Mouse (Mus musculus) CH12.LX (cell line): ENCODE measurements around the gene Gm45753. TPM values are rescaled to one million over a fixed set of nuclear protein-coding genes. Genes with fewer than 3 reads are reported as not detected.

Source experiments
- DNase-seq: peaks from one replicate; pipeline ENCODE4 v3.0.0-alpha.2; 2013; ENCODE audit errors: extremely low read depth
- H3K27ac ChIP-seq: 2 replicates; pipeline ENCODE4 v1.5.1; 2012; ENCODE audit warnings: low read depth, mild to moderate bottlenecking, control low read depth, moderate library complexity; ENCODE audit not compliant: insufficient read depth
- H3K27me3 ChIP-seq: replicated peaks from 2 replicates; pipeline ENCODE3; 2012; ENCODE audit warnings: inconsistent platforms
- H3K36me3 ChIP-seq, 2 experiments: replicated peaks in 1 of 2; 2 replicates each; pipeline versions ENCODE3 to v1.6.1; 2012; ENCODE audit warnings: inconsistent platforms in 1 of 2, low read length in 1 of 2, mild to moderate bottlenecking in 1 of 2, mixed read lengths in 1 of 2, moderate library complexity in 1 of 2; ENCODE audit not compliant: control insufficient read depth in 1 of 2, insufficient read depth in 1 of 2
- H3K4me1 ChIP-seq, 2 experiments: 2 replicates each; pipeline ENCODE4 v1.6.1; 2012; ENCODE audit warnings: inconsistent platforms in 1 of 2, moderate library complexity in 1 of 2; ENCODE audit not compliant: insufficient read depth in 2 of 2, control insufficient read depth in 1 of 2
- H3K4me2 ChIP-seq: 2 replicates; pipeline ENCODE4 v1.6.1; 2012; ENCODE audit warnings: low read depth, mild to moderate bottlenecking, control low read depth; ENCODE audit not compliant: poor library complexity, insufficient read depth, severe bottlenecking
- H3K4me3 ChIP-seq, 3 experiments: fragments of 150-350 bp in 1 of 3; sonication (generic) in 1 of 3; replicated peaks in 1 of 3; 2 replicates each; pipeline versions ENCODE3 to v1.5.1; 2011 to 2012; ENCODE audit warnings: low read depth in 2 of 3, low read length in 2 of 3, mild to moderate bottlenecking in 2 of 3, moderate library complexity in 2 of 3, control low read depth in 1 of 3, improper control_type of control experiment in 1 of 3, inconsistent platforms in 1 of 3, mixed read lengths in 1 of 3; ENCODE audit not compliant: poor library complexity in 1 of 3
- H3K79me2 ChIP-seq: replicated peaks from 2 replicates; pipeline ENCODE4 v1.6.1; 2012; ENCODE audit warnings: mild to moderate bottlenecking, moderate library complexity; ENCODE audit not compliant: control insufficient read depth, poor library complexity, insufficient read depth, severe bottlenecking; ENCODE audit errors: extremely low read depth
- H3K9ac ChIP-seq: 2 replicates; pipeline ENCODE4 v1.6.1; 2012; ENCODE audit warnings: low read depth, mild to moderate bottlenecking, control low read depth, moderate library complexity; ENCODE audit not compliant: insufficient read depth
- H3K9me3 ChIP-seq: replicated peaks from 2 replicates; pipeline ENCODE3; 2012; ENCODE audit warnings: low read length, inconsistent platforms, mixed read lengths
- BHLHE40 ChIP-seq: IDR thresholded peaks from 2 replicates; pipeline ENCODE4 v1.6.1; 2011; ENCODE audit warnings: mild to moderate bottlenecking, low read depth, low read length, improper control_type of control experiment
- CHD1 ChIP-seq: IDR thresholded peaks from 2 replicates; pipeline ENCODE4 v1.6.1; 2012; ENCODE audit warnings: low read depth, low read length, improper control_type of control experiment, inconsistent platforms
- CHD2 ChIP-seq: IDR thresholded peaks from 2 replicates; pipeline ENCODE4 v1.6.1; 2011; ENCODE audit warnings: low read length, improper control_type of control experiment
- GABPA ChIP-seq: IDR thresholded peaks from 2 replicates; pipeline ENCODE4 v1.6.1; 2012; ENCODE audit warnings: low read depth, low read length, improper control_type of control experiment, inconsistent platforms; ENCODE audit not compliant: insufficient replicate concordance
- JUN ChIP-seq: IDR thresholded peaks from 2 replicates; pipeline ENCODE4 v1.6.1; 2011; ENCODE audit warnings: low read depth, mild to moderate bottlenecking, low read length, improper control_type of control experiment, moderate library complexity; ENCODE audit not compliant: insufficient read depth
- KAT2A ChIP-seq: IDR thresholded peaks from 2 replicates; pipeline ENCODE4 v1.6.1; 2012; ENCODE audit warnings: low read length, improper control_type of control experiment, inconsistent platforms; ENCODE audit not compliant: insufficient replicate concordance
- MAFK ChIP-seq: IDR thresholded peaks from 2 replicates; pipeline ENCODE4 v1.6.1; 2011; ENCODE audit warnings: low read length, improper control_type of control experiment; ENCODE audit not compliant: insufficient replicate concordance
- MAX ChIP-seq: IDR thresholded peaks from 2 replicates; pipeline ENCODE4 v1.6.1; 2011; ENCODE audit warnings: low read length, improper control_type of control experiment
- MXI1 ChIP-seq: IDR thresholded peaks from 2 replicates; pipeline ENCODE4 v1.6.1; 2011; ENCODE audit warnings: mild to moderate bottlenecking, low read depth, low read length, improper control_type of control experiment
- MYC ChIP-seq: IDR thresholded peaks from 2 replicates; pipeline ENCODE4 v1.6.1; 2011; ENCODE audit warnings: low read depth, mild to moderate bottlenecking, improper control_type of control experiment, low read length
- NELFE ChIP-seq: IDR thresholded peaks from 2 replicates; pipeline ENCODE4 v1.6.1; 2011; ENCODE audit warnings: low read depth, low read length, improper control_type of control experiment
- PAX5 ChIP-seq: IDR thresholded peaks from 2 replicates; pipeline ENCODE4 v1.6.1; 2012; ENCODE audit warnings: low read length, inconsistent platforms, mixed read lengths
- POLR2AphosphoS2 ChIP-seq: IDR thresholded peaks from 2 replicates; pipeline ENCODE4 v1.6.1; 2011; ENCODE audit warnings: low read depth, low read length, improper control_type of control experiment
- RAD21 ChIP-seq: IDR thresholded peaks from 2 replicates; pipeline ENCODE4 v1.6.1; 2011; ENCODE audit warnings: low read depth, mild to moderate bottlenecking, low read length, improper control_type of control experiment, moderate library complexity
- SIN3A ChIP-seq: IDR thresholded peaks from 2 replicates; pipeline ENCODE4 v1.6.1; 2012; ENCODE audit warnings: low read length, improper control_type of control experiment, inconsistent platforms
- SMC3 ChIP-seq: IDR thresholded peaks from 2 replicates; pipeline ENCODE4 v1.6.1; 2011; ENCODE audit warnings: low read depth, low read length, improper control_type of control experiment
- TBP ChIP-seq: conservative IDR thresholded peaks from 2 replicates; pipeline ENCODE4 v1.6.1; 2011; ENCODE audit warnings: low read depth, low read length, improper control_type of control experiment
- UBTF ChIP-seq: IDR thresholded peaks from 2 replicates; pipeline ENCODE4 v1.6.1; 2012; ENCODE audit warnings: low read depth, mild to moderate bottlenecking, inconsistent platforms, low read length, improper control_type of control experiment, moderate library complexity
- ZC3H11A ChIP-seq: IDR thresholded peaks from 2 replicates; pipeline ENCODE4 v1.6.1; 2012; ENCODE audit warnings: low read depth, mild to moderate bottlenecking, inconsistent platforms, low read length, improper control_type of control experiment
- ZKSCAN1 ChIP-seq: IDR thresholded peaks from 2 replicates; pipeline ENCODE4 v1.6.1; 2012; ENCODE audit warnings: low read depth, inconsistent platforms, low read length, improper control_type of control experiment, borderline replicate concordance
- ZMIZ1 ChIP-seq: IDR thresholded peaks from 2 replicates; pipeline ENCODE4 v1.6.1; 2012; ENCODE audit warnings: low read depth, mild to moderate bottlenecking, inconsistent platforms, low read length, improper control_type of control experiment
- ZNF384 ChIP-seq: IDR thresholded peaks from 2 replicates; pipeline ENCODE4 v1.6.1; 2012; ENCODE audit warnings: low read depth, low read length, improper control_type of control experiment, inconsistent platforms
- dilution Hi-C: fragments of 300-500 bp; cut with MboI; formaldehyde crosslinking; loops from 2 replicates; pipeline ENCODE4 v1.14.3; 2020; ENCODE audit warnings: low sequenced_read_pairs; ENCODE audit not compliant: extremely low pct_unique_long_range_greater_than_20kb, extremely low pct_ligation_motif_present
- in situ Hi-C: fragments of 300-500 bp; cut with MboI; formaldehyde crosslinking; loops from 3 replicates; pipeline ENCODE4 v1.14.3; 2019; ENCODE audit warnings: low sequenced_read_pairs, low pct_ligation_motif_present, low pct_unique_long_range_greater_than_20kb, mixed read lengths
- polyA plus RNA-seq: library from polyadenylated mRNA; unstranded; fragments of >175 nt; gene quantifications from 2 replicates; pipeline ENCODE4 v1.2.1, GENCODE M21; 2012; ENCODE audit warnings: low read depth; ENCODE audit not compliant: insufficient read length
- total RNA-seq, 2 experiments: library from RNA; depleted of rRNA; stranded (reverse); fragments of 300-350 nt in 1 of 2; fragments of >200 nt in 1 of 2; gene quantifications; 2 replicates each; pipeline ENCODE4 v1.2.3; 2012 to 2014

Gm45753 gene
- total and polyA plus RNA-seq, 3 experiments = not detected

GRCm38 (mm10) chr8:45266993-45267392 lies 41.3 kb downstream of the Gm45753 start:
- in situ Hi-C loops = no loop called here
- DNase-seq = no peak
- TF ChIP-seq ZMIZ1 (no peak), SIN3A (no peak), KAT2A (no peak), CHD1 (no peak), MAFK (no peak), SMC3 (no peak), POLR2AphosphoS2 (no peak), CHD2 (no peak), ZC3H11A (no peak), BHLHE40 (no peak)
- dilution Hi-C loops = no loop called here
- Histone ChIP-seq H3K4me2 (no peak overlapping the region), H3K36me3 (no peaks in the 10 kb centered on the region), H3K4me1 (no peaks in the 10 kb centered on the region), H3K9me3 (peaks cover 17% of the 10 kb centered on the region), H3K9ac (no peak overlapping the region), H3K79me2 (no peaks in the 10 kb centered on the region), H3K27ac (no peak overlapping the region), H3K27me3 (no peaks in the 10 kb centered on the region), H3K4me3 (no peak overlapping the region)

GRCm38 (mm10) chr8:45264918-45265317 lies 43.3 kb downstream of the Gm45753 start:
- H3K27ac ChIP-seq = no peak overlapping the region
- H3K9me3 ChIP-seq = peaks cover 22% of the 10 kb centered on the region
- H3K9ac ChIP-seq = no peak overlapping the region
- no peaks in the 10 kb centered on the region for H3K4me1 ChIP-seq
- DNase-seq = no peak
- dilution Hi-C loops = no loop called here
- no peaks in the 10 kb centered on the region for H3K36me3 ChIP-seq
- H3K4me3 ChIP-seq = no peak overlapping the region
- no peaks in the 10 kb centered on the region for H3K27me3 ChIP-seq
- H3K79me2 ChIP-seq = no peaks in the 10 kb centered on the region
- TF ChIP-seq MAX (no peak), MXI1 (no peak), ZNF384 (no peak), GABPA (no peak), UBTF (no peak), JUN (no peak), MYC (no peak), ZKSCAN1 (no peak), RAD21 (no peak), PAX5 (no peak), NELFE (no peak), SMC3 (no peak), TBP (no peak)
- in situ Hi-C loops = no loop called here
- H3K4me2 ChIP-seq = no peak overlapping the region
